16 mouse cellular contexts compared by ENCODE assay signal in the genomic region with DNA sequence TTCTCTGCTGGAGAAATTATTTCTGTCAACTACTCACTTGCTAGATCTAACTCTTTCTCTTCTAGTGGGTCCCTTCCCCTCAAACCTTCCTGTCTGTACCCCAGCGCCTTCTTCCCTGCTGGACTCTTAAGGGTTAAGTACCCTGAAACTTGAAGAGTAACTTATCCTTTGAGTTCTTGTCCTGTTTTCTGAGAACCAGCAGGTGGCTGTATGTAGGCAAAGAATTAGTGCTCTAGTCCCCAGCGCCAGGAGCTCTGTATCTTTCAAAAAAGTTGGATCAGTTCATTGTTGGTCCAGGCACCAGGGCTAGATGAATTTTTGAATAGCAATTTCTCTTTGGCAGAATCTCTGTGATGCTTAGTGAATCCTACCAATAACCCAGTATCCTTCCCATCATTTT. TPM values are rescaled to one million over a fixed set of nuclear protein-coding genes. Genes with fewer than 3 reads are reported as not detected.
DNase-seq lines count a peak whose midpoint lies in the region; ATAC-seq and TF ChIP-seq lines count a peak whose summit lies in the region.
"Had no signal": no experiment of that assay in that cellular context is flagged by ENCODE, and none has a peak within 500 bp of the region (broad histone marks: within the 10 kb centered on the region; RNA-seq: fewer than 3 reads in every experiment).

No protein-coding gene starts in this region.

- H3K4me1 ChIP-seq in heart, embryonic 15.5 days (replicated peaks): peaks cover 8% of the 10 kb centered on the region; the same call in 1 of the 2 replicates
- H3K4me1 ChIP-seq in embryonic facial prominence, embryonic 10.5 days: peaks cover 10% of the 10 kb centered on the region
- no peaks in the 10 kb centered on the region for H3K4me1 ChIP-seq in limb, embryonic 13.5 days
- H3K4me1 ChIP-seq: forebrain, embryonic 15.5 days had no signal

- H3K9me3 ChIP-seq in heart, embryonic 15.5 days (replicated peaks): no peaks in the 10 kb centered on the region
- H3K9me3 ChIP-seq in embryonic facial prominence, embryonic 10.5 days: no peaks in the 10 kb centered on the region
- no peaks in the 10 kb centered on the region for H3K9me3 ChIP-seq in limb, embryonic 13.5 days
- H3K9me3 ChIP-seq: forebrain, embryonic 15.5 days; liver, embryonic 15.5 days had no signal

- H3K36me3 ChIP-seq in heart, embryonic 15.5 days: no peaks in the 10 kb centered on the region
- H3K36me3 ChIP-seq in embryonic facial prominence, embryonic 10.5 days (replicated peaks): no peaks in the 10 kb centered on the region
- H3K36me3 ChIP-seq in limb, embryonic 13.5 days: no peaks in the 10 kb centered on the region
- H3K36me3 ChIP-seq: forebrain, embryonic 15.5 days; liver, embryonic 15.5 days had no signal

- no peak for ATAC-seq in heart, embryonic 15.5 days (replicated peaks; ENCODE audit: insufficient number of reproducible peaks, insufficient read depth, low FRiP score, low read depth)
- no peak for ATAC-seq in limb, embryonic 13.5 days (ENCODE audit: low FRiP score, low read depth)
- ATAC-seq in erythroblast, adult 5-6 weeks (replicated peaks; ENCODE audit: low FRiP score, poor library complexity, severe bottlenecking): no peak
- ATAC-seq: CD4-positive, CD25-positive, alpha-beta regulatory T cell, adult 4 months; forebrain, embryonic 15.5 days; Patski had no signal

- intact Hi-C loops in heart, postnatal 36 days (cut with DNase I): no loop called here
- intact Hi-C loops in left cerebral cortex, adult 2 months (cut with DNase I): no loop called here
- intact Hi-C loops in left cerebral cortex, postnatal 10 days (cut with DNase I): no loop called here

- H3K27me3 ChIP-seq in heart, embryonic 15.5 days: 0 out of 2 replicates have a peak, but pooled peaks cover 7% of the 10 kb centered on the region
- H3K27me3 ChIP-seq in embryonic facial prominence, embryonic 10.5 days (replicated peaks; ENCODE audit: low read depth, poor library complexity, severe bottlenecking): no peaks in the 10 kb centered on the region
- peaks cover 22% of the 10 kb centered on the region for H3K27me3 ChIP-seq in limb, embryonic 13.5 days
- H3K27me3 ChIP-seq: forebrain, embryonic 15.5 days; Patski had no signal

- TF ChIP-seq CTCF in left cerebral cortex, adult 2 months (IDR thresholded peaks at IDR 0.05): peak; percentile 25

- H3K4me2 ChIP-seq in heart, embryonic 15.5 days: no peak overlapping the region
- no peak overlapping the region for H3K4me2 ChIP-seq in limb, embryonic 13.5 days (replicated peaks)
- H3K4me2 ChIP-seq: forebrain, embryonic 15.5 days had no signal

- no peak for DNase-seq in heart, postnatal 36 days
- DNase-seq in left cerebral cortex, adult 2 months (ENCODE audit: extremely low spot score in 1 of 2, low spot score in 2 of 2): no peak
- no peak for DNase-seq in left cerebral cortex, postnatal 10 days (ENCODE audit: extremely low spot score in 1 of 2, low spot score in 2 of 2)
- DNase-seq in embryonic facial prominence, embryonic 10.5 days (ENCODE audit: low spot score): no peak
- no peak for DNase-seq in retina, postnatal 1 day
- DNase-seq: adrenal gland, postnatal 10 days; embryo, embryonic 11 days; layer of hippocampus, postnatal 36 days had no signal

- no peak overlapping the region for H3K27ac ChIP-seq in heart, embryonic 15.5 days
- no peak overlapping the region for H3K27ac ChIP-seq in left cerebral cortex, adult 2 months
- no peak overlapping the region for H3K27ac ChIP-seq in embryonic facial prominence, embryonic 10.5 days (replicated peaks)
- H3K27ac ChIP-seq in limb, embryonic 13.5 days: no peak overlapping the region
- H3K27ac ChIP-seq: forebrain, embryonic 15.5 days; liver, embryonic 15.5 days had no signal

- H3K9ac ChIP-seq in heart, embryonic 15.5 days: no peak overlapping the region
- no peak overlapping the region; the same call in 1 of the 2 replicates for H3K9ac ChIP-seq in limb, embryonic 13.5 days
- H3K9ac ChIP-seq: forebrain, embryonic 15.5 days; liver, embryonic 15.5 days had no signal

- WGBS in heart, embryonic 15.5 days: 36% methylated on average over 2 of the region's 2 CpGs
- 32% methylated on average over 2 of the region's 2 CpGs for WGBS in embryonic facial prominence, embryonic 10.5 days
- WGBS in limb, embryonic 13.5 days: 32% methylated on average over 2 of the region's 2 CpGs

- H3K4me3 ChIP-seq in heart, embryonic 15.5 days: peak overlapping the region; percentile 29
- H3K4me3 ChIP-seq in left cerebral cortex, adult 2 months: no peak overlapping the region
- peak overlapping the region; percentile 36; the same call in 1 of the 2 replicates for H3K4me3 ChIP-seq in embryonic facial prominence, embryonic 10.5 days
- H3K4me3 ChIP-seq in limb, embryonic 13.5 days: peak overlapping the region; percentile 12; the same call in 1 of the 2 replicates
- H3K4me3 ChIP-seq: forebrain, embryonic 15.5 days; liver, embryonic 15.5 days had no signal

RNA-seq across cellular contexts. Expression of a gene that starts 2.1 kb away (rescaled TPM):
- polyA plus RNA-seq in heart, embryonic 15.5 days (2015; fragmentation: Nextera tagmentation; extraction: Ambion mirVana): 36.0 and 47.7 TPM in 2 replicates
- total RNA-seq in heart, postnatal 36 days (2021): 10 to 100 TPM; 34.0 to 60.3 TPM
- under 1 TPM; 0.30 to 0.38 TPM for total RNA-seq in left cerebral cortex, adult 2 months (2021)
- 10 to 100 TPM; 11.5 to 19.2 TPM for total RNA-seq in left cerebral cortex, postnatal 10 days (2021)
- polyA plus RNA-seq in embryonic facial prominence, embryonic 10.5 days (2016; fragmentation: Nextera tagmentation; extraction: Ambion mirVana): 40.2 and 42.2 TPM in 2 replicates
- 42.2 and 49.7 TPM in 2 replicates for polyA plus RNA-seq in limb, embryonic 13.5 days (2015; fragmentation: Nextera tagmentation; extraction: Ambion mirVana)
- total RNA-seq in erythroblast, adult 5-6 weeks (2015; ENCODE audit: low replicate concordance): 0.63 TPM in 1 of 2 replicates, not detected in the other
- 0.34 and 0.70 TPM in 2 replicates for total RNA-seq in erythroblast, adult 5-6 weeks (2017; ENCODE audit: low replicate concordance)
- total RNA-seq: hematopoietic stem cell, adult 5-6 weeks had no signal
- polyA plus RNA-seq: CD4-positive, CD25-positive, alpha-beta regulatory T cell, adult 4 months had no signal

RNA-seq across cellular contexts. Expression of a gene that starts 58.9 kb away (rescaled TPM):
- 0.37 and 0.48 TPM in 2 replicates for polyA plus RNA-seq in heart, embryonic 15.5 days (2015; fragmentation: Nextera tagmentation; extraction: Ambion mirVana)
- 1 to 10 TPM; 1.8 to 2.0 TPM for total RNA-seq in heart, postnatal 36 days (2021)
- 10 to 100 TPM; 32.8 to 36.5 TPM for total RNA-seq in left cerebral cortex, adult 2 months (2021)
- total RNA-seq in left cerebral cortex, postnatal 10 days (2021): 10 to 100 TPM; 55.1 to 56.6 TPM
- polyA plus RNA-seq in embryonic facial prominence, embryonic 10.5 days (2016; fragmentation: Nextera tagmentation; extraction: Ambion mirVana): 0.32 and 0.60 TPM in 2 replicates
- 0.75 and 0.78 TPM in 2 replicates for polyA plus RNA-seq in limb, embryonic 13.5 days (2015; fragmentation: Nextera tagmentation; extraction: Ambion mirVana)
- not detected in 2 replicates for total RNA-seq in erythroblast, adult 5-6 weeks (2015; ENCODE audit: low replicate concordance)
- total RNA-seq in erythroblast, adult 5-6 weeks (2017; ENCODE audit: low replicate concordance): 0.28 TPM in 1 of 2 replicates, not detected in the other
- total RNA-seq: hematopoietic stem cell, adult 5-6 weeks had no signal
- polyA plus RNA-seq: CD4-positive, CD25-positive, alpha-beta regulatory T cell, adult 4 months had no signal

Comparison
In these comparisons a context has a peak if more than half of its experiments do, and no peak if none do; other contexts are left out.
1. RNA of a gene that starts 2.1 kb away (total RNA-seq): 34.0 to 60.3 TPM in heart, postnatal 36 days and 11.5 to 19.2 TPM in left cerebral cortex, postnatal 10 days; 0.30 to 0.38 TPM in left cerebral cortex, adult 2 months and 0.34 to 0.70 TPM in erythroblast, adult 5-6 weeks; every median in the first group is over 4 times any median in the second.
2. RNA of a gene that starts 58.9 kb away (total RNA-seq): 55.1 to 56.6 TPM in left cerebral cortex, postnatal 10 days and 32.8 to 36.5 TPM in left cerebral cortex, adult 2 months; 1.8 to 2.0 TPM in heart, postnatal 36 days and 0.28 TPM in erythroblast, adult 5-6 weeks; every median in the first group is over 10 times any median in the second.